Mouse (Mus musculus) CH12F3 (cell line): Measurements from ENCODE around the gene Trmt10c.
"Not testable (repeated sequence)": the region's sequence is repeated elsewhere in the genome, so short reads cannot be mapped to it uniquely, and the experiment has no call there.

Experiments used
- in situ Hi-C: fragments of 300-500 bp; cut with MboI; formaldehyde crosslinking; loops from 2 replicates; pipeline ENCODE4 v1.14.3; 2020; ENCODE audit warnings: low sequenced_read_pairs

Gene Trmt10c

GRCm38 (mm10) chr16:56037138-56038010, at the start of gene Trmt10c:
Gene Trmt10c (minus strand): TSS chr16:56037819.
- in situ Hi-C loops, result no loop called here

GRCm38 (mm10) chr16:56086336-56086735, 48.7 kb upstream of the Trmt10c start:
- in situ Hi-C loops, result no loop called here

GRCm38 (mm10) chr16:56081691-56082090, 44.1 kb upstream of the Trmt10c start:
- in situ Hi-C loops, result no loop called here

- in situ Hi-C loops, result no loop called here
Observed at GRCm38 (mm10) chr16:56079419-56079818, 41.8 kb upstream of the Trmt10c start.

- in situ Hi-C loops, result no loop called here
Observed at GRCm38 (mm10) chr16:56076121-56076869, 38.7 kb upstream of the Trmt10c start.

GRCm38 (mm10) chr16:56075222-56076111, 37.8 kb upstream of the Trmt10c start:
- in situ Hi-C loops, result no loop called here

- in situ Hi-C loops, result no loop called here
Observed at GRCm38 (mm10) chr16:56074565-56074964, 36.9 kb upstream of the Trmt10c start.

GRCm38 (mm10) chr16:56074122-56074521, 36.5 kb upstream of the Trmt10c start:
- in situ Hi-C loops, result no loop called here

GRCm38 (mm10) chr16:56073150-56073549, 35.5 kb upstream of the Trmt10c start:
- in situ Hi-C loops, result not testable (repeated sequence)

- in situ Hi-C loops, result no loop called here
Observed at GRCm38 (mm10) chr16:56072533-56072932, 34.9 kb upstream of the Trmt10c start.

GRCm38 (mm10) chr16:56071317-56072232, 34.0 kb upstream of the Trmt10c start:
- in situ Hi-C loops, result no loop called here

GRCm38 (mm10) chr16:56068523-56069070, 31.0 kb upstream of the Trmt10c start:
- in situ Hi-C loops, result no loop called here

- in situ Hi-C loops, result no loop called here
Observed at GRCm38 (mm10) chr16:56066113-56066512, 28.5 kb upstream of the Trmt10c start.

- in situ Hi-C loops, result no loop called here
Observed at GRCm38 (mm10) chr16:56064334-56064990, 26.8 kb upstream of the Trmt10c start.

GRCm38 (mm10) chr16:56062981-56063380, 25.4 kb upstream of the Trmt10c start:
- in situ Hi-C loops, result no loop called here

- in situ Hi-C loops, result no loop called here
Observed at GRCm38 (mm10) chr16:56061995-56062594, 24.5 kb upstream of the Trmt10c start.

- in situ Hi-C loops, result no loop called here
Observed at GRCm38 (mm10) chr16:56058151-56058550, 20.5 kb upstream of the Trmt10c start.

GRCm38 (mm10) chr16:56056944-56057590, 19.4 kb upstream of the Trmt10c start:
- in situ Hi-C loops, result no loop called here
